Mouse (Mus musculus) thymus, adult 2 months (tissue): ENCODE measurements at regions not wholly inside any gene's neighbourhood (a gene's known extent, or its start where the extent isn't known, plus 50 kb on each side); places are given as distances from the start of the nearest gene placed in this dataset.

Experiments used
- DNase-seq: peaks from one replicate; pipeline ENCODE4 v3.0.0; 2021
- H3K27ac ChIP-seq: fragments of 200-500 bp; 2 replicates; pipeline ENCODE4 v1.5.1; 2012; ENCODE audit warnings: low read length, control low read depth; ENCODE audit not compliant: control insufficient read depth, insufficient read depth
- H3K27me3 ChIP-seq: fragments of 200-500 bp; 2 replicates; pipeline ENCODE4 v1.6.1; 2012; ENCODE audit warnings: mild to moderate bottlenecking, low read length, moderate library complexity, mixed read lengths; ENCODE audit not compliant: control insufficient read depth, insufficient read depth
- H3K36me3 ChIP-seq: fragments of 200-500 bp; 2 replicates; pipeline ENCODE4 v1.6.1; 2012; ENCODE audit warnings: mild to moderate bottlenecking, low read length, moderate library complexity; ENCODE audit not compliant: control insufficient read depth, insufficient read depth
- H3K4me1 ChIP-seq: fragments of 200-500 bp; replicated peaks from 2 replicates; pipeline ENCODE4 v1.6.1; 2012; ENCODE audit warnings: low read length; ENCODE audit not compliant: control insufficient read depth, insufficient read depth
- H3K4me3 ChIP-seq: fragments of 200-500 bp; 2 replicates; pipeline ENCODE4 v1.5.1; 2012; ENCODE audit warnings: mild to moderate bottlenecking, low read length, control low read depth, moderate library complexity; ENCODE audit not compliant: control insufficient read depth, insufficient read depth
- CTCF ChIP-seq: fragments of 200-500 bp; IDR thresholded peaks from 2 replicates; pipeline ENCODE4 v1.5.1; 2012; ENCODE audit warnings: mild to moderate bottlenecking, control low read depth, low read length, moderate library complexity, borderline replicate concordance; ENCODE audit not compliant: control insufficient read depth, poor library complexity, insufficient read depth; ENCODE audit errors: extremely low read depth
- POLR2A ChIP-seq: fragments of 200-500 bp; IDR thresholded peaks from 2 replicates; pipeline ENCODE4 v1.6.1; 2012; ENCODE audit warnings: mild to moderate bottlenecking, low read length, control low read depth, moderate library complexity; ENCODE audit not compliant: control insufficient read depth, poor library complexity, insufficient read depth; ENCODE audit errors: extremely low read depth
- WGBS: fragments of 180-500 bp; shearing (Covaris S2); methylation state at CpG from one replicate; pipeline ENCODE4 v1.1.7; 2018; 5-methylcytosine and 5-hydroxymethylcytosine counted together

- Histone ChIP-seq H3K4me1 (no peaks in the 10 kb centered on the region), H3K27ac (no peak overlapping the region; the same call in 1 of the 2 replicates), H3K36me3 (no peaks in the 10 kb centered on the region), H3K4me3 (no peak overlapping the region), H3K27me3 (no peaks in the 10 kb centered on the region)
- DNase-seq, result no peak
- WGBS, result 94% methylated on average over 9 of the region's 9 CpGs
- no peak for TF ChIP-seq CTCF
- TF ChIP-seq POLR2A, result no peak
Measured at GRCm38 (mm10) chr8:26501196-26501813, 382.0 kb downstream of the Gm45692 start.

GRCm38 (mm10) chr8:26501814-26502572 lies 382.7 kb downstream of the Gm45692 start:
- 88% methylated on average over 11 of the region's 11 CpGs for WGBS
- no peaks in the 10 kb centered on the region for H3K36me3 ChIP-seq
- DNase-seq, result no peak
- H3K27ac ChIP-seq, result no peak overlapping the region
- H3K4me3 ChIP-seq, result no peak overlapping the region
- TF ChIP-seq POLR2A (no peak), CTCF (no peak)
- H3K27me3 ChIP-seq, result no peaks in the 10 kb centered on the region
- no peaks in the 10 kb centered on the region for H3K4me1 ChIP-seq

DNA sequence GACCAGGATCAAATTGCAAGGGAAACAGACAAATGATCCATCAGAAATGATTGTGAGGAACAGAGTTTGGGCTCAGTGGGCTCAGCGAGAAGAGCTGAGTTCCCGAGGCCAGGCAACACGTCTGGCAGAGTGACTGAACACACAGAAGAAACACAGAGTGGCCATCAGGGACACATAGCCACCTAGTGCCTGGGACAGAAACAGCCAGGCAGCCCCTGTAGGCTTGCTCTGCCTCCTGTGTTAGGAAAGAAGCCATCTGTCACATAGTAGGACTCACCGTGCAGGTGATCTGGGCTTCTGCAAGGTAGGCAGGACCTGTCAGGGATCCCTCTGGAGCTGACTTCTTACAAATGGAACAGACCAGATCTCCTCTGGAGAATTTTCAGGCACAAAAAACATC lies 383.4 kb downstream of the Gm45692 start:
- 81% methylated on average over 4 of the region's 4 CpGs for WGBS
- no peaks in the 10 kb centered on the region for H3K27me3 ChIP-seq
- H3K4me1 ChIP-seq, result no peaks in the 10 kb centered on the region
- no peak overlapping the region for H3K4me3 ChIP-seq
- no peaks in the 10 kb centered on the region for H3K36me3 ChIP-seq
- DNase-seq, result no peak
- no peak overlapping the region for H3K27ac ChIP-seq
- TF ChIP-seq CTCF (no peak), POLR2A (no peak)

GRCm38 (mm10) chr8:26503918-26504317 lies 384.6 kb downstream of the Gm45692 start:
- WGBS, result 92% methylated on average over 4 of the region's 4 CpGs
- no peak overlapping the region for H3K27ac ChIP-seq
- no peaks in the 10 kb centered on the region for H3K27me3 ChIP-seq
- H3K4me1 ChIP-seq, result no peaks in the 10 kb centered on the region
- H3K36me3 ChIP-seq, result no peaks in the 10 kb centered on the region
- no peak for TF ChIP-seq POLR2A
- TF ChIP-seq CTCF, result no peak
- H3K4me3 ChIP-seq, result no peak overlapping the region
- no peak for DNase-seq

GRCm38 (mm10) chr8:26504319-26505035 lies 385.1 kb downstream of the Gm45692 start:
- Histone ChIP-seq H3K36me3 (no peaks in the 10 kb centered on the region), H3K4me3 (no peak overlapping the region), H3K27me3 (no peaks in the 10 kb centered on the region), H3K4me1 (no peaks in the 10 kb centered on the region), H3K27ac (no peak overlapping the region)
- WGBS, result 90% methylated on average over 16 of the region's 16 CpGs
- TF ChIP-seq CTCF (no peak), POLR2A (no peak)
- no peak for DNase-seq

- Histone ChIP-seq H3K4me1 (no peaks in the 10 kb centered on the region), H3K27ac (no peak overlapping the region), H3K36me3 (no peaks in the 10 kb centered on the region), H3K27me3 (no peaks in the 10 kb centered on the region), H3K4me3 (no peak overlapping the region)
- WGBS, result 61% methylated on average over 12 of the region's 12 CpGs
- no peak for DNase-seq
- TF ChIP-seq POLR2A, result no peak
- no peak for TF ChIP-seq CTCF
Measured at GRCm38 (mm10) chr8:26507611-26508070, 388.3 kb downstream of the Gm45692 start.
